Mouse (Mus musculus): ENCODE measurements around the gene Pnmal1. TPM values are rescaled to one million over a fixed set of nuclear protein-coding genes. Genes with fewer than 3 reads are reported as not detected.
"Not testable (repeated sequence)": the region's sequence is repeated elsewhere in the genome, so short reads cannot be mapped to it uniquely, and the experiment has no call there.

Pnmal1 gene
- polyA plus RNA-seq, 1 experiment from 2014 or later: 0.09 TPM

DNA sequence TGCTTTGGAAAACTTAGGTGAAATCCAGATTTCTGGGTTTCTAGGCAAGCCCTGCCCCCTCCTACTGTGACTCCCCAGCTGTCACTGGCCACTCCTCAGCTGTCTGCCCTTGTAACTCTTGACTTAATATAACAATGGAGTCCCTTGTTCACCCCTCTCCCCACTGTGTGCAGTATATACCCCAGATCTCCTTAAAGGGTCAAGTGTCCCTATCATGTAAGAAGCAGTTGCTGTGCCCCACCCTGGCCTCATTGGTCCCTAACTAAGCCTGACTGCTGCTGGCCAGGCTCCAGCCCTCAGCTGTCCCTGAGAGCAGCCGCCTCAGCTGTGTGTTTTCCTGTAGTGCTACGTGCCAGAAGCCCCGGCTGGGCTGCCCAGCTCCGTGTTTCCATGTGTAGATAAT is 11.5 kb upstream of the Pnmal1 start:
- Histone ChIP-seq H3K4me3 (ENCODE audit: low read length) (no peak overlapping the region), H3K27me3 (ENCODE audit: control insufficient read depth, insufficient read depth, low read length) (peaks cover 35% of the 10 kb centered on the region), H3K4me2 (ENCODE audit: low read depth, low read length) (peak overlapping the region; percentile 68), H3K9ac (ENCODE audit: low read length) (peak overlapping the region; percentile 57), H3K36me3 (ENCODE audit: control insufficient read depth, insufficient read depth) (no peaks in the 10 kb centered on the region), H3K4me1 (ENCODE audit: control insufficient read depth, insufficient read depth, low read length) (peaks cover 41% of the 10 kb centered on the region), H3K27ac (ENCODE audit: low read length) (peak overlapping the region; percentile 38), H3K9me3 (replicated peaks; ENCODE audit: control insufficient read depth, low read length) (no peaks in the 10 kb centered on the region)
- ATAC-seq (replicated peaks; ENCODE audit: extremely low read depth, insufficient read depth, low FRiP score): peak; percentile 50
- 1% methylated on average over 4 of the region's 4 CpGs for whole genome bisulfite sequencing

GRCm38 (mm10) chr7:16948923-16949458 is 10.5 kb upstream of the Pnmal1 start:
- no peaks in the 10 kb centered on the region for H3K9me3 ChIP-seq (replicated peaks; ENCODE audit: control insufficient read depth, low read length)
- H3K36me3 ChIP-seq (ENCODE audit: control insufficient read depth, insufficient read depth): no peaks in the 10 kb centered on the region
- H3K4me2 ChIP-seq (ENCODE audit: low read depth, low read length): no peak overlapping the region
- H3K27ac ChIP-seq (ENCODE audit: low read length): no peak overlapping the region
- H3K9ac ChIP-seq (ENCODE audit: low read length): no peak overlapping the region
- H3K4me1 ChIP-seq (ENCODE audit: control insufficient read depth, insufficient read depth, low read length): peaks cover 41% of the 10 kb centered on the region
- H3K4me3 ChIP-seq (ENCODE audit: low read length): no peak overlapping the region
- no peak for ATAC-seq (replicated peaks; ENCODE audit: extremely low read depth, insufficient read depth, low FRiP score)
- H3K27me3 ChIP-seq (ENCODE audit: control insufficient read depth, insufficient read depth, low read length): peaks cover 35% of the 10 kb centered on the region
- WGBS: 67% methylated on average over 8 of the region's 8 CpGs

- Histone ChIP-seq H3K9ac (ENCODE audit: low read length) (peak overlapping the region; percentile 61), H3K27ac (ENCODE audit: low read length) (no peak overlapping the region), H3K4me2 (ENCODE audit: low read depth, low read length) (peak overlapping the region; percentile 79), H3K9me3 (replicated peaks; ENCODE audit: control insufficient read depth, low read length) (no peaks in the 10 kb centered on the region), H3K27me3 (ENCODE audit: control insufficient read depth, insufficient read depth, low read length) (peaks cover 33% of the 10 kb centered on the region), H3K4me3 (ENCODE audit: low read length) (peak overlapping the region; percentile 42), H3K4me1 (ENCODE audit: control insufficient read depth, insufficient read depth, low read length) (peaks cover 35% of the 10 kb centered on the region), H3K36me3 (ENCODE audit: control insufficient read depth, insufficient read depth) (no peaks in the 10 kb centered on the region)
- 12% methylated on average over 28 of the region's 29 CpGs for WGBS
- peak; percentile 15; the same call in 1 of the 2 replicates for ATAC-seq (replicated peaks; ENCODE audit: extremely low read depth, insufficient read depth, low FRiP score)
Observed at GRCm38 (mm10) chr7:16949908-16950841, 9.3 kb upstream of the Pnmal1 start.

DNA sequence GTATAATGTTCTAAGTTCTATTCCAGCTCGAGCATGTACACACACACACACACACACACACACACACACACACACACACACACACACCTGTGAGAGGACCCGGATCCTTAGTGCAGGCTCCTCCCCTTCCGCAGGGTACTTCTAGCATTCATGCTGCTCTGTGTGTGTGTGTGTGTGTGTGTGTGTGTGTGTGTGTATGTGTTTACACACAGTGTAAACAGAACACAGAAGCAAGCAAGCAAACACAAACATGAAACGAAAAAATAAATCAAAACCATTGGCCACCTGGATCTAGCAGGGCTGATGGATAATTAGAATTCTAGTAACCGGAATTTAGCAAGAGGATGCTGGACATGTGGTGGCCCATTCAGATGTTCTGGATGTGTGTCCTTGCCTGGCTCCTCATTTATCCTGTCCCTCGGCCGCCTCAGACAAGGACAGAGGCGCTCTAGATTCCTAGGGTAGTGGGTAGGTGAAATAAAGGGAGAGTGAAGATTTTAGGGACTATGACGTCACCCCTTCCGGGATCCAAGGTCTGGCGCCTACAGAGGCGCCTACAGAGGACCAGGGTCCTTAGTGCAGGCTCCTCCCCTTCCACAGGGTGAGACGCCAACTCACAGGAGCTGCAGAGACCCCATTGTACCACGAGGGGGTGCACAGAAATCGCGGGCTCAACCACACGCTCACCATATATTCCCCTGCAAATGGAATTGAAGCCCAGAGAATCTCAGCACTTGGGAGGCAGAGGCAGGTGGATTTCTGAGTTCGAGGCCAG is 8.4 kb upstream of the Pnmal1 start:
- H3K9me3 ChIP-seq (replicated peaks; ENCODE audit: control insufficient read depth, low read length): no peaks in the 10 kb centered on the region
- no peak overlapping the region for H3K9ac ChIP-seq (ENCODE audit: low read length)
- no peak overlapping the region for H3K27ac ChIP-seq (ENCODE audit: low read length)
- no peaks in the 10 kb centered on the region for H3K36me3 ChIP-seq (ENCODE audit: control insufficient read depth, insufficient read depth)
- H3K4me2 ChIP-seq (ENCODE audit: low read depth, low read length): peak overlapping the region; percentile 37; the same call in 1 of the 2 replicates
- 18% methylated on average over 18 of the region's 18 CpGs for WGBS
- peak; percentile 50 for ATAC-seq (replicated peaks; ENCODE audit: extremely low read depth, insufficient read depth, low FRiP score)
- no peak overlapping the region for H3K4me3 ChIP-seq (ENCODE audit: low read length)
- peaks cover 32% of the 10 kb centered on the region for H3K4me1 ChIP-seq (ENCODE audit: control insufficient read depth, insufficient read depth, low read length)
- peaks cover 24% of the 10 kb centered on the region for H3K27me3 ChIP-seq (ENCODE audit: control insufficient read depth, insufficient read depth, low read length)

DNA sequence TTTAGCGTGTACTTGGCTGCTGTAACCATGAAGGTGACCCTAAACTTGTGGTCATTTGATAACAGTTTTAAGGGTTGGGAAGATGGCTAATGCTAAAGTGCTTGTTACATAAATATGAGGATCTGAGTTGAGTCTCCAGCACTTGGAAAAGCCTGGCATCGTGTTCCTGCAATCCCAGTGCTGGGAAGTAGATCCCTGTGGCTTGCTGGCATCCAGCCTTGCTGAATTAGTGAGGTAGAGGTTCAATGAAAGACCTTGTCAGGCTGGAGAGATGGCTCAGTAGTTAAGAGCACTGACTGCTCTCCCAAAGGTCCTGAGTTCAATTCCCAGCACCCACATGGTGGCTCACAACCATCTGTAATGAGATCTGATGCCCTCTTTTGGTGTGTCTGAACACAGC is 5.7 kb upstream of the Pnmal1 start:
- not testable (repeated sequence) for H3K9me3 ChIP-seq (replicated peaks; ENCODE audit: control insufficient read depth, low read length); H3K36me3 ChIP-seq (ENCODE audit: control insufficient read depth, insufficient read depth); ATAC-seq (replicated peaks; ENCODE audit: extremely low read depth, insufficient read depth, low FRiP score); H3K4me3 ChIP-seq (ENCODE audit: low read length); H3K27ac ChIP-seq (ENCODE audit: low read length); H3K4me2 ChIP-seq (ENCODE audit: low read depth, low read length); H3K27me3 ChIP-seq (ENCODE audit: control insufficient read depth, insufficient read depth, low read length); H3K9ac ChIP-seq (ENCODE audit: low read length); H3K4me1 ChIP-seq (ENCODE audit: control insufficient read depth, insufficient read depth, low read length)
- WGBS: 63% methylated on average over 2 of the region's 2 CpGs

GRCm38 (mm10) chr7:16955712-16956111 is 3.8 kb upstream of the Pnmal1 start:
- ATAC-seq (replicated peaks; ENCODE audit: extremely low read depth, insufficient read depth, low FRiP score): no peak
- no peak overlapping the region for H3K27ac ChIP-seq (ENCODE audit: low read length)

GRCm38 (mm10) chr7:16956410-16957265 is 2.8 kb upstream of the Pnmal1 start:
- 64% methylated on average over 15 of the region's 15 CpGs for WGBS
- H3K9ac ChIP-seq (ENCODE audit: low read length): no peak overlapping the region
- H3K9me3 ChIP-seq (replicated peaks; ENCODE audit: control insufficient read depth, low read length): no peaks in the 10 kb centered on the region
- H3K4me2 ChIP-seq (ENCODE audit: low read depth, low read length): no peak overlapping the region
- no peak overlapping the region for H3K4me3 ChIP-seq (ENCODE audit: low read length)
- H3K27ac ChIP-seq (ENCODE audit: low read length): no peak overlapping the region
- H3K36me3 ChIP-seq (ENCODE audit: control insufficient read depth, insufficient read depth): no peaks in the 10 kb centered on the region
- H3K27me3 ChIP-seq (ENCODE audit: control insufficient read depth, insufficient read depth, low read length): peaks cover 2% of the 10 kb centered on the region; the same call in 1 of the 2 replicates
- ATAC-seq (replicated peaks; ENCODE audit: extremely low read depth, insufficient read depth, low FRiP score): no peak
- no peaks in the 10 kb centered on the region for H3K4me1 ChIP-seq (ENCODE audit: control insufficient read depth, insufficient read depth, low read length)

More at GRCm38 (mm10) chr7:16955712-16956111, 3.8 kb upstream of the Pnmal1 start:
- Histone ChIP-seq H3K4me1 (ENCODE audit: control insufficient read depth, insufficient read depth, low read length) (no peaks in the 10 kb centered on the region), H3K4me3 (ENCODE audit: low read length) (no peak overlapping the region), H3K9me3 (replicated peaks; ENCODE audit: control insufficient read depth, low read length) (no peaks in the 10 kb centered on the region), H3K9ac (ENCODE audit: low read length) (no peak overlapping the region), H3K36me3 (ENCODE audit: control insufficient read depth, insufficient read depth) (no peaks in the 10 kb centered on the region), H3K4me2 (ENCODE audit: low read depth, low read length) (no peak overlapping the region), H3K27me3 (ENCODE audit: control insufficient read depth, insufficient read depth, low read length) (peaks cover 2% of the 10 kb centered on the region; the same call in 1 of the 2 replicates)
- WGBS: 61% methylated on average over 4 of the region's 4 CpGs

GRCm38 (mm10) chr7:16961678-16962077 is 2.2 kb downstream of the Pnmal1 start:
- Histone ChIP-seq H3K9ac (ENCODE audit: low read length) (no peak overlapping the region), H3K4me1 (ENCODE audit: control insufficient read depth, insufficient read depth, low read length) (no peaks in the 10 kb centered on the region), H3K4me2 (ENCODE audit: low read depth, low read length) (no peak overlapping the region), H3K27ac (ENCODE audit: low read length) (no peak overlapping the region), H3K9me3 (replicated peaks; ENCODE audit: control insufficient read depth, low read length) (no peaks in the 10 kb centered on the region), H3K36me3 (ENCODE audit: control insufficient read depth, insufficient read depth) (no peaks in the 10 kb centered on the region), H3K27me3 (ENCODE audit: control insufficient read depth, insufficient read depth, low read length) (peaks cover 2% of the 10 kb centered on the region; the same call in 1 of the 2 replicates), H3K4me3 (ENCODE audit: low read length) (no peak overlapping the region)
- 70% methylated on average over 5 of the region's 5 CpGs for WGBS
- ATAC-seq (replicated peaks; ENCODE audit: extremely low read depth, insufficient read depth, low FRiP score): no peak
